Mouse (Mus musculus) heart, adult 2 months (tissue): ENCODE measurements at regions not wholly inside any gene's neighbourhood (a gene's known extent, or its start where the extent isn't known, plus 50 kb on each side); places are given as distances from the start of the nearest gene placed in this dataset.

Experiments used
- DNase-seq, 2 experiments: peaks; one replicate each; pipeline ENCODE4 v3.0.0; 2021
- H3K27ac ChIP-seq: fragments of 200-600 bp; 2 replicates; pipeline ENCODE4 v1.8.1; 2022
- H3K27me3 ChIP-seq: fragments of 200-500 bp; 2 replicates; pipeline ENCODE4 v1.6.1; 2012; ENCODE audit warnings: mild to moderate bottlenecking, low read length, inconsistent platforms, mixed read lengths; ENCODE audit not compliant: control insufficient read depth, insufficient read depth
- H3K36me3 ChIP-seq: fragments of 200-500 bp; 2 replicates; pipeline ENCODE4 v1.6.1; 2012; ENCODE audit warnings: low read length, inconsistent platforms; ENCODE audit not compliant: control insufficient read depth, insufficient read depth
- H3K4me1 ChIP-seq: fragments of 200-500 bp; 2 replicates; pipeline ENCODE4 v1.6.1; 2011; ENCODE audit warnings: low read length; ENCODE audit not compliant: control insufficient read depth, insufficient read depth
- H3K4me3 ChIP-seq: fragments of 200-600 bp; 2 replicates; pipeline ENCODE4 v1.8.1; 2022
- H3K79me2 ChIP-seq: fragments of 200-500 bp; replicated peaks from 2 replicates; pipeline ENCODE4 v1.6.1; 2012; ENCODE audit warnings: mild to moderate bottlenecking, inconsistent platforms, low read length, moderate library complexity, mixed read lengths; ENCODE audit not compliant: control insufficient read depth, insufficient read depth
- H3K9ac ChIP-seq: fragments of 200-500 bp; 2 replicates; pipeline ENCODE4 v1.6.1; 2012; ENCODE audit warnings: low read depth, mild to moderate bottlenecking, control low read depth, inconsistent platforms, low read length, mixed read lengths
- CTCF ChIP-seq: fragments of 200-600 bp; IDR thresholded peaks from 2 replicates; pipeline ENCODE4 v1.8.1; 2022; ENCODE audit warnings: antibody characterized with exemption, mild to moderate bottlenecking, moderate library complexity
- EP300 ChIP-seq: fragments of 200-500 bp; IDR thresholded peaks from 2 replicates; pipeline ENCODE4 v1.6.1; 2011; ENCODE audit warnings: low read depth, low read length, control low read depth; ENCODE audit not compliant: insufficient read depth
- POLR2A ChIP-seq: fragments of 200-500 bp; IDR thresholded peaks from 2 replicates; pipeline ENCODE4 v1.6.1; 2011; ENCODE audit warnings: mild to moderate bottlenecking, low read depth, low read length, control low read depth; ENCODE audit not compliant: insufficient read depth
- WGBS: fragments of 180-500 bp; shearing (Covaris S2); methylation state at CpG from one replicate; pipeline ENCODE4 v1.1.7; 2018; 5-methylcytosine and 5-hydroxymethylcytosine counted together
- intact Hi-C: fragments of 180-260 bp; cut with DNase I; formaldehyde crosslinking; loops from one replicate; pipeline ENCODE4 v1.15.1; 2025

DNA sequence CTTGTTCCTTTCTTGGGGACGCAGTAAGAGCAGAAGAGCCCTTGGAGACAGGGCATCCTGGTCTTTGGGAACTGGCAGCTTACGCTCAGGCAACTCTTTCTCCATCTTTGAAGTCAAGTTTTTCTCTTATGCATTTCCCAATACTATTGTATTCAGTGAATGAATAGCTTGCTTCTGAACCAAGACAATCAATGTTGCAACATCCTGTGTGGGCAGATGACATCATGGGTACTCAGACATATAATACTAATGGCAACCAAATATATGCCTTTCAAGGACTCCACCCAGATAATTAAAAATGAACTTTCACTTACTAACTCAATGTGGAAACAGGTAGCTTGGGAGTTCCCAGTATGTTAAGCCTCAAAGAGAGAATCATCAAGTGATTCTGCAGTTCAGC, 104.6 kb downstream of the Ngf start:
- no peaks in the 10 kb centered on the region for H3K27me3 ChIP-seq
- no peak overlapping the region for H3K4me3 ChIP-seq
- H3K79me2 ChIP-seq: no peaks in the 10 kb centered on the region
- H3K9ac ChIP-seq: no peak overlapping the region
- intact Hi-C loops: no loop called here
- no peaks in the 10 kb centered on the region for H3K4me1 ChIP-seq
- no peak overlapping the region for H3K27ac ChIP-seq
- H3K36me3 ChIP-seq: no peaks in the 10 kb centered on the region
- WGBS: 85% methylated on average over 2 of the region's 2 CpGs
- DNase-seq: no peak
- TF ChIP-seq POLR2A (no peak), EP300 (no peak), CTCF (no peak)

DNA sequence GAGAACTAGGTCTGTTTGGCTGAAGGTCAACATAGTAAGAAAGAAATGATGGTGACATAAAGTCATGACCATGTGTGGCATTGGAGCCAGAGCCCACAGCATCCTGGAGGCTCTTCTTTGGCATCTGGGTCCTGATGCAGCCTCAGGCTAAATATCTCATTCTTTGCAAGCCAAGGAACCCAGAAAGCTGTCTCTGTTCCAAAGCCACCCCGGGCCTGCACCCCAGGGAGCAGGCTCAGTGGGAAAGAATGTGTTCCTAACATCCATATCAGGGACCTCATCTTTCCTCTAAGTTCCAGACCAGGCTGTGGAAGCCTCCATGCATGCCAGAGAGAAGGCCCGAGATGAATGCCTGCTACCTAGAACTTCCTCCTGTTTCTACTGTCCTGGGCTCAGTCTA, 107.2 kb downstream of the Ngf start:
- Histone ChIP-seq H3K4me3 (no peak overlapping the region), H3K27ac (no peak overlapping the region), H3K36me3 (no peaks in the 10 kb centered on the region), H3K4me1 (no peaks in the 10 kb centered on the region), H3K9ac (no peak overlapping the region), H3K79me2 (no peaks in the 10 kb centered on the region), H3K27me3 (no peaks in the 10 kb centered on the region)
- intact Hi-C loops: no loop called here
- TF ChIP-seq EP300 (no peak), CTCF (no peak), POLR2A (no peak)
- DNase-seq: no peak
- 64% methylated on average over 2 of the region's 2 CpGs for WGBS

- H3K79me2 ChIP-seq: no peaks in the 10 kb centered on the region
- WGBS: 72% methylated on average over 3 of the region's 3 CpGs
- no peak overlapping the region for H3K27ac ChIP-seq
- no peak overlapping the region for H3K4me3 ChIP-seq
- no peaks in the 10 kb centered on the region for H3K4me1 ChIP-seq
- no peaks in the 10 kb centered on the region for H3K36me3 ChIP-seq
- H3K9ac ChIP-seq: no peak overlapping the region
- no peaks in the 10 kb centered on the region for H3K27me3 ChIP-seq
- TF ChIP-seq POLR2A: no peak
- no peak for TF ChIP-seq EP300
- no peak for TF ChIP-seq CTCF
- DNase-seq: no peak
- intact Hi-C loops: no loop called here
Observed at GRCm38 (mm10) chr3:102581830-102582229, 112.1 kb downstream of the Ngf start.

GRCm38 (mm10) chr3:102585136-102585535, 115.4 kb downstream of the Ngf start:
- no peak overlapping the region for H3K4me3 ChIP-seq
- WGBS: 89% methylated on average over 2 of the region's 2 CpGs
- H3K9ac ChIP-seq: no peak overlapping the region
- H3K27ac ChIP-seq: no peak overlapping the region
- no peaks in the 10 kb centered on the region for H3K79me2 ChIP-seq
- intact Hi-C loops: no loop called here
- no peaks in the 10 kb centered on the region for H3K27me3 ChIP-seq
- TF ChIP-seq POLR2A (no peak), EP300 (no peak), CTCF (peak; percentile 21; the same call in 1 of the 2 replicates)
- no peaks in the 10 kb centered on the region for H3K36me3 ChIP-seq
- H3K4me1 ChIP-seq: no peaks in the 10 kb centered on the region
- no peak for DNase-seq

GRCm38 (mm10) chr3:102586221-102586620, 116.5 kb downstream of the Ngf start:
- Histone ChIP-seq H3K79me2 (no peaks in the 10 kb centered on the region), H3K27ac (no peak overlapping the region), H3K36me3 (no peaks in the 10 kb centered on the region), H3K27me3 (no peaks in the 10 kb centered on the region), H3K4me3 (no peak overlapping the region), H3K4me1 (no peaks in the 10 kb centered on the region), H3K9ac (no peak overlapping the region)
- 26% methylated on average over 5 of the region's 5 CpGs for WGBS
- intact Hi-C loops: no loop called here
- TF ChIP-seq POLR2A (no peak), EP300 (no peak), CTCF (no peak)
- no peak for DNase-seq

DNA sequence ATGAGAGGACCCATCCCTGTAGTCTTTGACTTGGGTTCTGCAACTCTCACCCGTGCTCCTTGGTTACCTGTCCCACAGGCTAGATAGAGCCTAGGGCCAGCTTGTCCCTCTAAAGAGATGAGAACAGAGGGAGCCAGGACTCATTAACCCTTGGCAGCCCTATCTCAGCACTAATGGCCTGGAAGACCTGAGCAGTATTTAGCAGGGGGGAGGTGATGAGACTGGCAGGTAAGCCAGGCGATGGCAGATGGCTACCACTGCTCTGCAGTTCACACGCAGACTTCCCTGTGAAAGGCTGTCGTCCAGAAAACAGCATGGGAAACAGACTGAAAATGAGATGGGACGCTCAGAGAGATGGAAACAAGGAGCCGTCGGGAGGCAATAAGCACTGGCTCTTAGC, 122.3 kb downstream of the Ngf start:
- no peak for TF ChIP-seq CTCF
- TF ChIP-seq POLR2A: no peak
- TF ChIP-seq EP300: no peak
- no peaks in the 10 kb centered on the region for H3K4me1 ChIP-seq
- no peak overlapping the region for H3K9ac ChIP-seq
- no peaks in the 10 kb centered on the region for H3K27me3 ChIP-seq
- H3K36me3 ChIP-seq: no peaks in the 10 kb centered on the region
- no peak for DNase-seq
- no peak overlapping the region for H3K27ac ChIP-seq
- WGBS: 71% methylated on average over 7 of the region's 7 CpGs
- intact Hi-C loops: no loop called here
- H3K79me2 ChIP-seq: no peaks in the 10 kb centered on the region
- H3K4me3 ChIP-seq: no peak overlapping the region
